Mouse (Mus musculus) bone marrow macrophage, adult 2 months (primary cell): ENCODE data around the gene Hivep3. TPM values are rescaled to one million over a fixed set of nuclear protein-coding genes. Genes with fewer than 3 reads are reported as not detected.

Source experiments
- H3K27ac ChIP-seq: 2 replicates; pipeline ENCODE4 v1.5.1; 2012; ENCODE audit warnings: low read depth, low read length; ENCODE audit not compliant: insufficient read depth
- H3K4me1 ChIP-seq: 2 replicates; pipeline ENCODE4 v1.6.1; 2012; ENCODE audit warnings: low read length; ENCODE audit not compliant: control insufficient read depth, insufficient read depth
- H3K4me3 ChIP-seq: 2 replicates; pipeline ENCODE4 v1.5.1; 2012; ENCODE audit warnings: mild to moderate bottlenecking, low read length, moderate library complexity; ENCODE audit not compliant: insufficient read depth
- CTCF ChIP-seq: IDR thresholded peaks from 2 replicates; pipeline ENCODE4 v1.5.1; 2012; ENCODE audit warnings: low read depth, mild to moderate bottlenecking, low read length, moderate library complexity
- POLR2A ChIP-seq: IDR thresholded peaks from 2 replicates; pipeline ENCODE4 v1.6.1; 2012; ENCODE audit warnings: mild to moderate bottlenecking, low read depth, low read length, borderline replicate concordance
- polyA plus RNA-seq: library from polyadenylated mRNA; stranded (reverse); fragments of >200 nt; gene quantifications from 2 replicates; pipeline ENCODE4 v1.2.4, GENCODE M21; 2012; ENCODE audit not compliant: missing spikeins, insufficient read depth, insufficient read length

The Hivep3 gene
- polyA plus RNA-seq, 1 experiment: 19.8 TPM

GRCm38 (mm10) chr4:119759574-119760233 lies 26.1 kb downstream of the Hivep3 start:
- TF ChIP-seq POLR2A: no peak
- no peak for TF ChIP-seq CTCF
- Histone ChIP-seq H3K4me3 (no peak overlapping the region), H3K27ac (no peak overlapping the region), H3K4me1 (no peaks in the 10 kb centered on the region)

- no peak overlapping the region for H3K4me3 ChIP-seq
These were observed 27.2 kb downstream of the Hivep3 start for GRCm38 (mm10) chr4:119760820-119761219.

GRCm38 (mm10) chr4:119761459-119762121 lies 28.0 kb downstream of the Hivep3 start:
- TF ChIP-seq POLR2A (no peak), CTCF (no peak)
- Histone ChIP-seq H3K4me1 (no peaks in the 10 kb centered on the region), H3K4me3 (no peak overlapping the region), H3K27ac (no peak overlapping the region)

More at GRCm38 (mm10) chr4:119760820-119761219, 27.2 kb downstream of the Hivep3 start:
- Histone ChIP-seq H3K27ac (no peak overlapping the region), H3K4me1 (no peaks in the 10 kb centered on the region)
- no peak for TF ChIP-seq CTCF
- no peak for TF ChIP-seq POLR2A

GRCm38 (mm10) chr4:119762171-119762570 lies 28.6 kb downstream of the Hivep3 start:
- Histone ChIP-seq H3K27ac (no peak overlapping the region), H3K4me1 (no peaks in the 10 kb centered on the region), H3K4me3 (no peak overlapping the region)
- no peak for TF ChIP-seq CTCF
- TF ChIP-seq POLR2A: no peak

- no peak overlapping the region for H3K27ac ChIP-seq
- TF ChIP-seq CTCF: no peak
- H3K4me1 ChIP-seq: no peaks in the 10 kb centered on the region
- no peak overlapping the region for H3K4me3 ChIP-seq
These were observed 34.5 kb downstream of the Hivep3 start for GRCm38 (mm10) chr4:119768046-119768445.

GRCm38 (mm10) chr4:119775913-119776312 lies 42.3 kb downstream of the Hivep3 start:
- Histone ChIP-seq H3K4me3 (no peak overlapping the region), H3K27ac (no peak overlapping the region), H3K4me1 (peaks cover 3% of the 10 kb centered on the region; the same call in 1 of the 2 replicates)
- TF ChIP-seq CTCF: no peak

GRCm38 (mm10) chr4:119777146-119777545 lies 43.6 kb downstream of the Hivep3 start:
- H3K4me1 ChIP-seq: peaks cover 3% of the 10 kb centered on the region; the same call in 1 of the 2 replicates

GRCm38 (mm10) chr4:119779561-119780400 lies 46.2 kb downstream of the Hivep3 start:
- Histone ChIP-seq H3K4me3 (no peak overlapping the region), H3K27ac (no peak overlapping the region), H3K4me1 (peaks cover 7% of the 10 kb centered on the region)
- TF ChIP-seq POLR2A (no peak), CTCF (no peak)

More at GRCm38 (mm10) chr4:119777146-119777545, 43.6 kb downstream of the Hivep3 start:
- Histone ChIP-seq H3K27ac (no peak overlapping the region), H3K4me3 (no peak overlapping the region)
- TF ChIP-seq POLR2A: no peak
- TF ChIP-seq CTCF: no peak

- TF ChIP-seq CTCF: no peak
- no peak for TF ChIP-seq POLR2A
- Histone ChIP-seq H3K27ac (no peak overlapping the region), H3K4me1 (peaks cover 7% of the 10 kb centered on the region), H3K4me3 (no peak overlapping the region)
These were observed 47.3 kb downstream of the Hivep3 start for GRCm38 (mm10) chr4:119780881-119781280.

- Histone ChIP-seq H3K4me1 (peaks cover 5% of the 10 kb centered on the region), H3K27ac (no peak overlapping the region), H3K4me3 (no peak overlapping the region)
- no peak for TF ChIP-seq CTCF
- no peak for TF ChIP-seq POLR2A
These were observed 51.4 kb downstream of the Hivep3 start for GRCm38 (mm10) chr4:119784959-119785358.
